Mouse (Mus musculus) embryonic facial prominence, embryonic 12.5 days (tissue): ENCODE data around the gene Add3. TPM values are rescaled to one million over a fixed set of nuclear protein-coding genes. Genes with fewer than 3 reads are reported as not detected.

ENCODE experiments used
- ATAC-seq: fragments of 200-750 bp; cut with Nextera tagmentation; 2 replicates; pipeline ENCODE4 v1.8.0; 2017; ENCODE audit not compliant: insufficient number of reproducible peaks, insufficient read depth, low FRiP score, low TSS enrichment
- H3K27ac ChIP-seq: fragments of 300-500 bp; sonication (generic); 2 replicates; pipeline ENCODE4 v1.5.1; 2016; ENCODE audit warnings: mild to moderate bottlenecking
- H3K27me3 ChIP-seq: fragments of 300-500 bp; sonication (generic); 2 replicates; pipeline ENCODE4 v1.6.1; 2016; ENCODE audit warnings: mild to moderate bottlenecking, moderate library complexity
- H3K36me3 ChIP-seq: fragments of 300-500 bp; sonication (generic); 2 replicates; pipeline ENCODE4 v1.6.1; 2016; ENCODE audit warnings: mild to moderate bottlenecking
- H3K4me1 ChIP-seq: fragments of 300-500 bp; sonication (generic); 2 replicates; pipeline ENCODE4 v1.6.1; 2016
- H3K4me2 ChIP-seq: fragments of 300-500 bp; sonication (generic); replicated peaks from 2 replicates; pipeline ENCODE4 v1.6.1; 2016; ENCODE audit warnings: mild to moderate bottlenecking, moderate library complexity
- H3K4me3 ChIP-seq: fragments of 300-500 bp; sonication (generic); 2 replicates; pipeline ENCODE4 v1.5.1; 2016; ENCODE audit warnings: mild to moderate bottlenecking
- H3K9ac ChIP-seq: fragments of 300-500 bp; sonication (generic); 2 replicates; pipeline ENCODE4 v1.6.1; 2016; ENCODE audit warnings: mild to moderate bottlenecking, moderate library complexity
- H3K9me3 ChIP-seq: fragments of 300-500 bp; sonication (generic); 2 replicates; pipeline ENCODE4 v1.6.1; 2016; ENCODE audit warnings: mild to moderate bottlenecking, moderate library complexity
- WGBS: fragments of 180-500 bp; shearing (Covaris S2); methylation state at CpG from one replicate; pipeline ENCODE4 v1.1.7; 2016; 5-methylcytosine and 5-hydroxymethylcytosine counted together
- polyA plus RNA-seq: library from polyadenylated mRNA; unstranded; fragments of >200 nt; fragmentation: Nextera tagmentation; extraction: Ambion mirVana; gene quantifications from 2 replicates; pipeline ENCODE4 v1.2.1, GENCODE M21; 2016

Gene Add3
- polyA plus RNA-seq, 1 experiment from 2014 or later: 90.5 TPM

GRCm38 (mm10) chr19:53136336-53137090, 3.7 kb upstream of the Add3 start:
- Histone ChIP-seq H3K4me1 (peaks cover 24% of the 10 kb centered on the region), H3K4me3 (no peak overlapping the region), H3K4me2 (no peak overlapping the region), H3K9me3 (no peaks in the 10 kb centered on the region), H3K9ac (no peak overlapping the region), H3K27me3 (no peaks in the 10 kb centered on the region), H3K36me3 (no peaks in the 10 kb centered on the region), H3K27ac (peak overlapping the region; percentile 74)
- ATAC-seq: peak; percentile 48; the same call in 1 of the 2 replicates
- 45% methylated on average over 13 of the region's 13 CpGs for WGBS

DNA sequence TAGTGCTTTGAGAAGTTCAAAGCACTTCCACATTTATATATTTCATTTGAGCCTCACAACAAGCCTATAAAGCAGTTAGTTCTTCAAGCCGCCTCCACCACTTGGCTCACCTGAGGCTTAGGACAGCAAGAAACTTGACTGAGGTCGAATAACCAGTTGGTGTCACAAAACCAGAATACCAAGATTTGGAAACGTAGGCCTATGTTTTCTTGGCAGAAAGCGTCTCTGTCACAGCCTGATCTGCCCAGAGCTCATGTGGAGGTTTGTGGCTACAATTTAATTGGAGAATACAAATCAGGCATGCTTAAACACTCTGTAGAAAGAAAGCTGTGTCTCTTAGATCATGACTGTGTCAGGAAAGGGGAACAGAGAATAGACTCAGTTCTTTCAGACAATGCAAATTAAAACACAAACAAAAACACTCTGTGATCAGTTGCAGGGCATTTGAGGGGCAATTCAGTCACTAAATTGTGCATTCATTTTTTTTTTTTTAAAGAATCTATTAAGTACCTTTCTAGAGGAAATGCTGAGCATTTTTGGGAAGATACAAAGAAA, 3.0 kb upstream of the Add3 start:
- H3K4me3 ChIP-seq: no peak overlapping the region
- H3K27me3 ChIP-seq: no peaks in the 10 kb centered on the region
- no peaks in the 10 kb centered on the region for H3K36me3 ChIP-seq
- H3K9me3 ChIP-seq: no peaks in the 10 kb centered on the region
- no peak for ATAC-seq
- 41% methylated on average over 4 of the region's 4 CpGs for WGBS
- no peak overlapping the region for H3K9ac ChIP-seq
- peaks cover 27% of the 10 kb centered on the region for H3K4me1 ChIP-seq
- H3K27ac ChIP-seq: peak overlapping the region; percentile 74
- no peak overlapping the region for H3K4me2 ChIP-seq

GRCm38 (mm10) chr19:53140804-53141250, 584 bp downstream of the Add3 start:
- Histone ChIP-seq H3K36me3 (no peaks in the 10 kb centered on the region), H3K4me1 (peaks cover 45% of the 10 kb centered on the region), H3K27me3 (no peaks in the 10 kb centered on the region), H3K4me3 (peak overlapping the region; percentile 90), H3K9ac (peak overlapping the region; percentile 54), H3K27ac (no peak overlapping the region; the same call in 1 of the 2 replicates), H3K4me2 (peak overlapping the region; percentile 65), H3K9me3 (no peaks in the 10 kb centered on the region)
- no peak for ATAC-seq
- 6% methylated on average over 6 of the region's 6 CpGs for WGBS

DNA sequence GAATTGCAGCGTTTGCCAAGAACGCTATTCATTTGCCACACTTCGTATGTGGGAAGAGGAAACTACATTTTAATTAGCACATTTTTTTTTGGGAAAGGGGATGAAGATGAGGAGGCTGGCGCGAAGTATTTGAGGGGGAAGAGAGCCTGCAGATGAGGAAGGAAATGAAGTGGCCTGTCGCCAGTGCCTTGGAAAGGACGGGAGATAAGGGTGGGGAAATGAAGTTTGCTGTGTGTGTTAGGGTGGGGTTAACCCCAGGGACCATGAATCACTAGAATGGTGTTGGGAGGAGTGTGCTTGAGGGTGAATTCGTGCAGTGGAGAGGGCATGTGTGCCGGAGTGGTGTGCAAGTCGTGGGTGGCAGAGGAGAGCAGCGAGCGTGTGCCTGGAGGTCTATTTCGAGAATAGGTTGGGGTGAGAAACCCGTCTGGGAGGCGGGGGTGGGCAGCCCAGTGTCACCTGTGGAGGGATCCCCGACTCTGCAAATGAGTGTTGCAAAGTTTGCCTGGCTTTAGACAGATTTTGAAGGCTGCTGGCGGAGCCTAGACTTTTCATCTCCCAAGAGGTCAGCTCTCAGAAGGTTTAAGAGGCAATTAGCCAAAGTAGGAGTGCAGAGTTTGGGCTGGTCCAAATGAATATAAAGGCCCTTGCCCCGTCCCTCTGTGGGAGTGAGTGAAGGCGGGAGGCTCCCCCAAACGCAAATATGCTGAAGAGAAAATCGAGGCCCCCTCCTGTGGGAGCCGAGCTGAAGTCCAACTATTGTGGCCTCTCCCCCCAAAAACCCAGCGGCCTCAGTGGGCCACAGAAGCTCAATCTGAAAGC, 1.2 kb downstream of the Add3 start:
- no peak for ATAC-seq
- Histone ChIP-seq H3K4me2 (peak overlapping the region; percentile 65), H3K9ac (peak overlapping the region; percentile 49), H3K4me1 (peaks cover 44% of the 10 kb centered on the region), H3K27ac (peak overlapping the region; percentile 84), H3K4me3 (peak overlapping the region; percentile 90), H3K9me3 (no peaks in the 10 kb centered on the region), H3K36me3 (no peaks in the 10 kb centered on the region), H3K27me3 (no peaks in the 10 kb centered on the region)
- WGBS: 3% methylated on average over 23 of the region's 23 CpGs

GRCm38 (mm10) chr19:53142190-53143107, 2.2 kb downstream of the Add3 start:
- under 1% methylated on average over 84 of the region's 84 CpGs for WGBS
- H3K4me1 ChIP-seq: peaks cover 38% of the 10 kb centered on the region

GRCm38 (mm10) chr19:53143108-53143971, 3.1 kb downstream of the Add3 start:
- no peak; the same call in 1 of the 2 replicates for ATAC-seq

More at GRCm38 (mm10) chr19:53142190-53143107, 2.2 kb downstream of the Add3 start:
- peak; percentile 95 for ATAC-seq
- Histone ChIP-seq H3K36me3 (no peaks in the 10 kb centered on the region), H3K4me2 (peak overlapping the region; percentile 65), H3K27ac (peak overlapping the region; percentile 88), H3K9ac (peak overlapping the region; percentile 88), H3K27me3 (no peaks in the 10 kb centered on the region), H3K4me3 (peak overlapping the region; percentile 90), H3K9me3 (no peaks in the 10 kb centered on the region)

DNA sequence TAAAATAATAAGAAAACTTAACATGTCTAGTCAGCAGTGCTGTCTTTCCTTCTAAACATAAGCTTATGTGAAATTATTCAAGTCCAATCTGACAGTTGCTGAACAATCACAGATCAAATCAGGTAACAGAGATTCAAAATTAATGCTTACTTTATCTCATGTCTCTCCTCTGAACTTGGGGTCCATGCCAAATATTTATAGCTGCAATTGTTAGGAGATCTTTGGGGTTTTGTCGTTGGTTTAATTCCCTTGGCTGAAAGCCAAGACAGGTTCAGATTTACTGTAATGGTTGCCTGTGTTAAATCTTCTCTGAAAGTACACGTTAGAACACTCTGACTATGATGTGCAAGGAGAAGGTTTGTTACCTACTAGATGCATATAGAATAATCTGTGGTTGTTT, 4.8 kb downstream of the Add3 start:
- H3K36me3 ChIP-seq: no peaks in the 10 kb centered on the region
- peak overlapping the region; percentile 65 for H3K4me2 ChIP-seq
- no peak overlapping the region for H3K9ac ChIP-seq
- no peak overlapping the region for H3K4me3 ChIP-seq
- 11% methylated on average over 2 of the region's 2 CpGs for WGBS
- no peaks in the 10 kb centered on the region for H3K27me3 ChIP-seq
- no peak for ATAC-seq
- no peaks in the 10 kb centered on the region for H3K9me3 ChIP-seq
- H3K4me1 ChIP-seq: peaks cover 44% of the 10 kb centered on the region
- no peak overlapping the region for H3K27ac ChIP-seq

More at GRCm38 (mm10) chr19:53143108-53143971, 3.1 kb downstream of the Add3 start:
- Histone ChIP-seq H3K27me3 (no peaks in the 10 kb centered on the region), H3K27ac (peak overlapping the region; percentile 88), H3K9ac (peak overlapping the region; percentile 88), H3K36me3 (no peaks in the 10 kb centered on the region), H3K4me1 (peaks cover 40% of the 10 kb centered on the region), H3K4me3 (peak overlapping the region; percentile 90), H3K9me3 (no peaks in the 10 kb centered on the region), H3K4me2 (peak overlapping the region; percentile 65)
- under 1% methylated on average over 43 of the region's 48 CpGs for WGBS

- Histone ChIP-seq H3K27me3 (no peaks in the 10 kb centered on the region), H3K4me1 (peaks cover 21% of the 10 kb centered on the region), H3K27ac (no peak overlapping the region), H3K9ac (no peak overlapping the region), H3K36me3 (no peaks in the 10 kb centered on the region), H3K4me2 (no peak overlapping the region), H3K4me3 (no peak overlapping the region), H3K9me3 (no peaks in the 10 kb centered on the region)
- 32% methylated on average over 3 of the region's 3 CpGs for WGBS
- no peak for ATAC-seq
Observed at GRCm38 (mm10) chr19:53149381-53149780, 9.1 kb downstream of the Add3 start.

DNA sequence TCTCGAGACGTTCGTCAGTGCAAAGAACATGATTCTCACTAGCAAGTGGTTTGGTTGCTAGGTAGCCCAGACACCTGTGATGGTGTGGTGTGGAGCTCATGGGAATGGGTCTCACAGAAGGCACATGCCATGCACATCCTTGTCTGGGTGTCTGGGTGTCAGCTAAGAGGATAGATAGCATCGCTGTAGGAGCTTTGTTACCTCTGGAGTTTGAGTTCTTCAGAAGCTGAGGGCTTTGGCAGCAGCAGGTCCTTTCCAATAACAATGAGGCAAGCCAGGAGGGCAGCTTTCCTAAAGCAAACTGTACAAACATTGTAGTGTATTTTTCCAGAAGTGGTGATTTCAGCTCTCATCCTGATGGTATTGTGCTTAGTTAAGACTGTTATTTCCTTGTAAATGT, 12.2 kb downstream of the Add3 start:
- no peaks in the 10 kb centered on the region for H3K9me3 ChIP-seq
- 84% methylated on average over 4 of the region's 4 CpGs for WGBS
- no peak overlapping the region for H3K4me2 ChIP-seq
- no peak overlapping the region for H3K9ac ChIP-seq
- no peak overlapping the region for H3K4me3 ChIP-seq
- no peaks in the 10 kb centered on the region for H3K27me3 ChIP-seq
- no peak for ATAC-seq
- no peak overlapping the region for H3K27ac ChIP-seq
- no peaks in the 10 kb centered on the region for H3K36me3 ChIP-seq
- 0 out of 2 replicates have a peak, but pooled peaks cover 6% of the 10 kb centered on the region for H3K4me1 ChIP-seq

DNA sequence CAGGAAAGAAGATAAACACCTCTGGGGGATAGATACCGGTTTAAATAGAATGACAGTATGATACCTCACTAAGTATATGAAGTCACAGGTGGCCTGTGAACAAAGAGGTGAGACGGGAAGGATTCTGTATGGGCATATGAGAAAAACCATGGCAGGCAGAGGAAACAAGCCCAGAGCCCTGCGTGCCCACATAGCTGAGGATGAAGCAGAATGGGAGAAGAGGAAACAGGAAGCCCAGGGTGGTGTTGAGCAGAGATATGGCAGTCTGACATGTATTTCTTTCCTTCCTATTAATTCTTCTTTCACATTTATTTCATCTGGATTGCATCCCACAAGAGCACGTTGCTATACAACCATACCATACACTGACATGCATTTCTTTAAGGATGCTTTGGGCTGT, 12.9 kb downstream of the Add3 start:
- Histone ChIP-seq H3K4me2 (no peak overlapping the region), H3K4me1 (0 out of 2 replicates have a peak, but pooled peaks cover 4% of the 10 kb centered on the region), H3K36me3 (no peaks in the 10 kb centered on the region), H3K4me3 (no peak overlapping the region), H3K9ac (no peak overlapping the region), H3K27me3 (no peaks in the 10 kb centered on the region), H3K27ac (no peak overlapping the region), H3K9me3 (no peaks in the 10 kb centered on the region)
- ATAC-seq: no peak
- 84% methylated on average over 4 of the region's 4 CpGs for WGBS
